Mouse (Mus musculus) monocyte, adult 2 months (primary cell): ENCODE data around the gene 1700023F06Rik.
"Not testable (repeated sequence)": the region's sequence is repeated elsewhere in the genome, so short reads cannot be mapped to it uniquely, and the experiment has no call there.

ENCODE experiments used
- DNase-seq, 2 experiments: peaks; one replicate each; pipeline ENCODE4 v3.0.0; 2022; ENCODE audit warnings: low spot score in 2 of 2, low read depth in 1 of 2

The 1700023F06Rik gene

GRCm38 (mm10) chr11:103223444-103223843 lies 15.1 kb upstream of the 1700023F06Rik start:
- no peak for DNase-seq

GRCm38 (mm10) chr11:103222718-103223117 lies 14.4 kb upstream of the 1700023F06Rik start:
- not testable (repeated sequence) for DNase-seq

DNA sequence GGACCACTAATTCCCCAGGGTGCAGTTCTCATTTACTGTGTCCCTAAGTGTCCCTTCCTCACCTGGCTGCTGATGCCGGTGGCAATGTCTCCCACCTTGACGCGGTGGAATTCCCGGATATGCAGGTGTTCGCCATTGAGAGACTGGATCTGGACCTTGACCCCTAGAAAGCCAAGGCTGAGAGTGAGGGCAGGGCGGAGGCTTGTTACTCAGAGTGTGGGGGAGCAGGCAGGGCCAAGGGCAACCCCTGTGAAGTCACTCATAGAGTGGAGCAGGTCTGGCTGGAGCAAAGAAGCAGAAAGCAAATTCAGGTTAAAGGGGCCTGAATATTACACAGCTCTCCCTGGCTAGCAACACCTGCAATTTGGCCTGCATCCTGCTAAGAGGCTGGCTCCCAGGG lies 13.1 kb upstream of the 1700023F06Rik start:
- no peak for DNase-seq

GRCm38 (mm10) chr11:103219995-103220394 lies 11.6 kb upstream of the 1700023F06Rik start:
- DNase-seq: no peak

GRCm38 (mm10) chr11:103219259-103219658 lies 10.9 kb upstream of the 1700023F06Rik start:
- DNase-seq: no peak

- no peak for DNase-seq
These were observed 10.2 kb upstream of the 1700023F06Rik start for GRCm38 (mm10) chr11:103218517-103218901.

DNA sequence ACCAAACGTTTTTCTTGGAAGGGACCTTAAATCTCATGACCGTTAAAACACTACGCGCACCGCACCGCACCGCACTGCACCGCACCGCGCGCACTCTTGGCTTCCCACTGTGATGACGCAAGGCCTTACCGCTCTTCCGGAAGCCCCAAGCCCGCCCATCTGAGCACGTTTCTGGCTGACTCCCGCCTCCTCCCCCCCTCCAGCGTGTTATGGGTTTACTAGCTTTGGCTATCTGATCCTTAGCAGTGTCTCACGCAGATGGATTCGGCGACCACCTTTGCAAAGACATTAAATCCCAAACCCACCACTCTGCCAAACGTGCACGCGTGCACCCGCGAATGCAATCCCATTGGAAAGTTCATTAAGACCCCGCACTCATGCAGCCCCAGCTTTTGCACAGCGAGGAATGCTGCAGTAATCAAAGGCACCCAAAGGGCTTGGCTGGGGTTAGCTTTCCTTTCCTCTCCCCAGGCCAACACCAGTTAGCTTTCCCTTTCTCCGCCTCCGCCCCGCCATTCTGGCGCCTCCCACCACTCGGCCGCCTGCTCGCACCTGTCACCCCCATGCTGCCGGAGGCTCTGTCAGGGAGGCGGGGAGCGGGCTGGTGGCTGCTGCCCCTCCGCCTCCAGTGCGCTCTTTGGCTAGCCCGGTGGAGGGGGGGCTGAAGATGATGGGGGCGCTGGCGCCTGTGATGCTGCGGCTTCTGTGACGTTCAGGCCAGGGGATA lies 9.6 kb upstream of the 1700023F06Rik start, which contains the start of gene Spata32:
TSS of gene Spata32 (minus strand) at position 643 of the 727 bp plus-strand sequence.
- no peak for DNase-seq

GRCm38 (mm10) chr11:103215355-103215754 lies 7.0 kb upstream of the 1700023F06Rik start:
- no peak for DNase-seq

DNA sequence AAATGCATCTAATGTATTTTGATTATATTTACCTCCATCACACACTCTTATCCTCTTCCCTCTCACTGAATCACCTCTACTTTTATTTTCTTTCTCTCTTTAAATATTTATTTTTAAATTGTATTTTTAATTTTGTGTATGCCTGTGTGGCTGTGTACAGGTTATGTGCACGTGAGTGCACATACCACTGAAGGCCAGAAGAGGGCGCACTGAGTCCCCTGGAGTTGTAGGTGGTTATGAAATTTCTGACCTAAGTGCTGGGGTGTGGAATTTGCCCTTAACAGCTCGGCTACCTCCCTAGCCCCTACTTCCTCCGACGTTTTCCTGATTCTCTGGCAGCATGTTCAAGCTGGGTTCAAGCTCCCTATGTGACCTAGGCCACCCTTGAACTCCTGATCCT lies 5.4 kb upstream of the 1700023F06Rik start:
- DNase-seq: no peak

GRCm38 (mm10) chr11:103210291-103210690 lies 1.9 kb upstream of the 1700023F06Rik start:
- DNase-seq: no peak

DNA sequence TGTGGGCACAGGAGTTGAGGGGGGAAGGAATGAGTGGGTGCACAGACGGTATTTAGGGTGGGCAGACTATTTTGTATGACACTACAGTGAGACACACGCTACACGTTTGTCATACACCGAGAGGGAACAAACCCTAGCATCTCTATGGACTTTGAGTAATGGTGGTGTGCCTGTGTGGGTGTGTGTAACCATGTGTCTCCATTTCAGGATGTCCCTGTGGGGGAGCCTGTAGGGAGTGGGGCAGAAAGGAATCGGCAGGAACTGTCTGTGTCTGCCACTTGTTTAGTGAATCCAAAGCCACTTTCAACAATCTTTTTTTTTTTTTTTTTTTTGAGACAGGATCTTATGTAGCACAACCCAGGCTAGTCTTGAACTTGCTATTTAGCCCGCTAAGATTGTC lies 2.2 kb downstream of the 1700023F06Rik start:
- DNase-seq: no peak

GRCm38 (mm10) chr11:103202376-103202775 lies 6.0 kb downstream of the 1700023F06Rik start:
- DNase-seq: no peak

- no peak for DNase-seq
These were observed 6.7 kb downstream of the 1700023F06Rik start for GRCm38 (mm10) chr11:103201664-103202063.

DNA sequence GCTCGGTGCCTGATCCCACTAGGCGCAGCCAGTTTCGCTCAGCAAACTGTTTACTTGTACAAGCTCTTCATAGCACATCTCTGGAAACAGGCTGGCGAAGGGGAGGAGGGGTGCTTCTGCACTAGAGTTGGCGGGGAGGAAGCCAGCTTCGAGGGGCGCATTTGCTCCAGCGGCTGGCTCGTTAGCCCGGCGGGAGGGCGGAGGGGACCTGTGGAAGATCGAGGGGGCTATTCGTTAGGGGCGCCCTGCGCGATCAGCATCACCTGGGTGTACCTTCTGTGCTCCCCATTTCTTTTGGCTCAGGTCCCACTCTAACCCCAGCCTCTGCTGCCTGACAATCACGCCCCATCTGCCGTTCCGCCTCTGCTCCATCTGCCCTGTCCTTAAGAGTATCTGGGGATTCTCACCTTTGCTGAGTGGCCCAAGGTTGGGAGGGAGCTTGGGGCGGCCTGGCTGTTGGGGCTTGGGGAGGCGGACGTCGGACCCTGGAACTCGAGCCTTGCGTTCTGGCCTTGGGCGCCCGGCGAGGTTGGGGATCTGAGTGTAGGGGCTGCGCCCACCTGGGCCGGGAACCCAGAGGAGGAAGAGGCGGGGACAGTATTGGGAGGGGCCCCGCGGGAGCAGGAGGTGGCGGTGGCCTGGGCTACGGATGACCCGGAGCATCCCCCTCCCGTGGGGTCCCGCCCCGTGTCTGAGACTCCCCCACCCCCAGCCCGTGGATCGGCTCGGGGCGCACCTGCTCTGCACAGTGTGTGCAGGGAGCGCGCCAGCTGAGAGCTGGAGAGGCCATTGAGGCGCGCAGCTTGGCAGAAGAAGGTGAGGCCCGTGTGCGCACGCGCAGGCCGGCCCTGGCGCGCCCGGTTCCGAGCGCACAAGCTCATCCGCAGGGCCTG lies 9.2 kb downstream of the 1700023F06Rik start:
- no peak for DNase-seq

- DNase-seq: no peak
These were observed 10.0 kb downstream of the 1700023F06Rik start for GRCm38 (mm10) chr11:103198339-103198738.

DNA sequence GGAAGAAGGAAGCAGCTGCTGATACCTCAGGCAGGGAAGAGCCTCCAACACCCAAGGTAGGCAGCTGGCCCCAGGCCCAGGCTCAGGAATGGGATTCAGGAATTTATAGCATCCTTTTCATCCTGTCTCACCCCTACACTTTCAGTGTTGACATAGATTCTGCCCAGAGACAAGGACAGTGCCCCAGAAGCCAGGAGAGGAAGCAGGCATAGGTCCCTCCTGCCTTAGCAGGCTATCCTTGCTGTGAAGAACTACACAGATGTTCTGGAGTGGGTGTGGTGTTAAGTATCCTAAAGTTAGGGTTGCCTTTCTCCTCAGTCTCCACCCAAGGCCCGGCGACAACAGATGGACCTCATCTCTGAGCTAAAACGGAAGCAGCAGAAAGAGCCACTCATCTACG lies 11.0 kb downstream of the 1700023F06Rik start:
- no peak for DNase-seq

DNA sequence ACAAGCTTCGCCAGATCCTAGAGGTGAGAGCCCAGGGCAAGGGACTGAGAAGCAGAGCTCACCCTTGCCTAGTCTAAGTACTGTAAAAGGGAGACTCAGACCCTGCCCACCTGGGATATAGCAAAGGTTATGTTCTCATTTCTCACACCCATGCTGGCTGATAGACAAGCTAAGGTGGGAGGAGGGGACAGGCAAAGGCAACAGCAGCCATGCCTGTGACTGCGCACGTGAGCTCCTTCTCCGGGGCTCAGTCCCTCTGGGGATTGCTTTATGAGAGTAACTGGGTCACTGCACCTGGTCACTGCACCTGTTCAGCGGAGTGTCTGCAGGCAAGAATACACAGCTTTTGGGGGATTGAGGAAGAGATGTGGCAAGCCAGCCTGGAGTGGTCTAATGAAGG lies 12.7 kb downstream of the 1700023F06Rik start:
- DNase-seq: no peak

DNA sequence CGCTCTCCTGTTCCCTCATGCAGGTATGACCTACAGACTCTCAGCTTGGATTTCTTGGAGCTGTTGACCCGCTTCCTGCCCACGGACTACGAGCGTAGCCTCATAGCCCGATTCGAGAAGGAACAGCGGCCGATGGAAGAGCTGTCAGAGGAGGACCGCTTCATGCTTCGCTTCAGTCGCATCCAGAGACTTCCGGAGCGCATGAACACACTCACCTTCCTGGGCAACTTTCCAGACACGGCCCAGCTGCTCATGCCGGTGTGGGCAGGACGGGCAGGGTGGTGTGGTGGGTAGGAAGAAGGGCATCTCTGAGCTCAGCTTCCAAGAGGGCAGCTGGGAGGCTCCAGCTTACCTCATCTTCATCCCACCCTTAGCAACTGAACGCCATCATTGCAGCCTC lies 13.1 kb downstream of the 1700023F06Rik start:
- DNase-seq: no peak

DNA sequence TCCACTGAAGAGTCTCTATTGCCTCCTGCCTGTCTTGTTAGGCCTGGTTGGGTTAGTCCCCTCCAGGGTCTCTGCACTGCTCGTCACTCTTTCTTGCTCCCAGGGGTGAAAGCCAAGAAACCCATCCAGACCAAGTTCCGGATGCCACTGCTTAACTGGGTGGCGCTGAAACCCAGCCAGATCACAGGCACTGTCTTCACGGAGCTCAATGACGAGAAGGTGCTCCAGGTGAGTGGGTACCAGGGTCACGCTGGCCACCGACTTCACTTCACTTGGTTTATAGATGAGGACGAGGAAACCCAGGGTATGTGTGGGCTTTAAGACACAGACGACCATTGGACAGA lies 14.6 kb downstream of the 1700023F06Rik start:
- no peak for DNase-seq

DNA sequence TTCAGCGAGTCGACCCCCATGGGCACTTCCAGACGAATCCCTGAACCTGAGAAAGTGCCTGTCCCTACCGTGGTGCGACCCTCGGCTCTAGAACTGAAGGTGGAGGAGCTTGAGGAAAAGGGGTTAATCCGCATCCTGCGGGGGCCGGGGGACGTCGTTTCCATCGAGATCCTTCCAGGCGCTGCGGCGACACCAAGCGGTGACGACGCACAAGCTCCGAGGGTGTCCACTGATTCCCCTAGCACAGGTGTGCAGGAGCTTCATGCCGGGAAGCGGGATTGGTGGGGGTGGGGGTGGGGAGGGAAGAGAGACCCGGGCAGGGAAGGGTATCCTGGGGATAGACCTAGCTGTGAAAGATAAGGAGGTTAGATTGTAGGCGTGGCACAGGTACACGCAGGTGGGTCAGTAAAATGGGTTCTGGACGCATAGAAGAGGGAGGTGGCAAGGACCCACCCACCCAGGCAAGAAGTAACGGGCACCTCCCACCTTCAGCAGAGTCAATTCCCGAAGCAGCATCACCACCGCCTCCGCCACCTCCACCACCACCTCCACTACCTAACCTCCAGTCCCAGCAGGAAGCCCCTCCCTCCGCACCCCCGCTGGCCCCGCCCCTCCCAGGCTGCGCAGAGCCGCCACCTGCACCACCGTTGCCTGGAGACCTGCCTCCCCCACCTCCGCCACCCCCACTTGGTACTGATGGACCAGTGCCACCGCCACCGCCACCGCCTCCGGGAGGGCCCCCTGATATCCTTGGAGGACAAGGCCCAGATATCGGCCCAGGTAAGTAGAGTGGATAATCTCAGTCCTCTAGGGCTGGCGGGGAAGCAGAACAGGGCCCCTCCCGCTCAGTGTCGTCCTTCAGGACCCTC lies 15.2 kb downstream of the 1700023F06Rik start:
- DNase-seq: no peak

DNA sequence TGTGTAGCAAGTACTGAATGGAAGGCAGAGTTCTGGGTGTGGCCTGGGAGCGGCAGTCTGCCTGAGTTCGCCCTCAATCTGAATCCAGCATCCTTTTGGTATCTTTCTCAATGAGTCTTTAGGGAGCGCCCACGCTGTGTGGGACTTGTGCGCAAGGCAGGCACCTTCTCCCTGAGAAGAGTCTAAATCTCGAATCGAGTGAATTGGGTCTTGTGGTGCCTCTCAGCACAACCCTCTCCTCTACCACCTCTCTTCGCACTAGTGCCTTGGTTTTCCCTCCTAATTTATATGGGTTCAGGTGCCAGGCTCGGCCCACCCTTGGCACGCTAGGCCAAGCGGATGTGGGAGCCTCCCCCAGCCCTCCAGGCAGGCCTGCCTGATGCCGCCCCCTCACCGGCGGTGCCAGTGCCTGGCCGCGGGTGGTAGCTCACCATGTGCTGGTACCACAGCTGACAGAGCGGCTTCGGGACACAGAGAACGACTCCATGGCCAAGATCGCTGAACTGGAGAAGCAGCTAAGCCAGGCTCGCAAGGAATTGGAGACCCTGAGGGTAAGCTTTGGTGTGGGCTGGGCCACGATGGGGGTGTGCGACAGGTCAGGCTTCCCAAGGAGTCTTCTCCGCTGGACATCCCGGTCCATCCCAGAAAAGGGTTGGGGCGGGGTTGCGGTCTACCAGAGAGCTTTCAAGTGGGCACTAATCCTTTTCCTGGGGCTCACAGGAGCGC lies 16.0 kb downstream of the 1700023F06Rik start:
- no peak for DNase-seq
